Mouse (Mus musculus) monocyte, adult 5-6 weeks (primary cell): Measurements from ENCODE around the gene Pgp. TPM values are rescaled to one million over a fixed set of nuclear protein-coding genes. Genes with fewer than 3 reads are reported as not detected.
"Not testable (repeated sequence)": the region's sequence is repeated elsewhere in the genome, so short reads cannot be mapped to it uniquely, and the experiment has no call there.

ENCODE experiments used
- ATAC-seq: fragments of 153-309, 156-312 bp; replicated peaks from 2 replicates; pipeline ENCODE4 v1.8.0; 2017; ENCODE audit warnings: mild to moderate bottlenecking; ENCODE audit not compliant: low TSS enrichment, insufficient number of reproducible peaks, severe bottlenecking, poor library complexity, low FRiP score
- total RNA-seq: library from RNA; stranded (forward); fragments of 200-1000, 200-491, 200-594 nt; gene quantifications from 3 replicates; pipeline ENCODE4 v1.2.3, GENCODE M21; 2017

The Pgp gene
- total RNA-seq, 1 experiment from 2014 or later: 9.1 TPM

- peak; percentile 97 for ATAC-seq
These were observed 15.3 kb upstream of the Pgp start for GRCm38 (mm10) chr17:24454756-24455522.

GRCm38 (mm10) chr17:24455523-24456206 lies 14.5 kb upstream of the Pgp start:
- ATAC-seq: not testable (repeated sequence)

GRCm38 (mm10) chr17:24461580-24461979 lies 8.6 kb upstream of the Pgp start:
- peak; percentile 61 for ATAC-seq

GRCm38 (mm10) chr17:24462932-24463331 lies 7.3 kb upstream of the Pgp start:
- ATAC-seq: no peak

GRCm38 (mm10) chr17:24463374-24464133 lies 6.6 kb upstream of the Pgp start:
- peak; percentile 24; the same call in 1 of the 2 replicates for ATAC-seq

GRCm38 (mm10) chr17:24468636-24469246 lies 1.5 kb upstream of the Pgp start:
- ATAC-seq: no peak

GRCm38 (mm10) chr17:24469336-24469909 lies 769 bp upstream of the Pgp start:
- no peak for ATAC-seq

- ATAC-seq: no peak
These were observed 722 bp downstream of the Pgp start for GRCm38 (mm10) chr17:24470701-24471527.

GRCm38 (mm10) chr17:24472512-24472911 lies 2.3 kb downstream of the Pgp start:
- no peak for ATAC-seq

- no peak for ATAC-seq
These were observed 3.6 kb downstream of the Pgp start, which contains the start of gene Bricd5 for GRCm38 (mm10) chr17:24473612-24474275. Gene Bricd5 (plus strand): TSS chr17:24473884.

- no peak for ATAC-seq
These were observed 4.4 kb downstream of the Pgp start for GRCm38 (mm10) chr17:24474557-24474956.

GRCm38 (mm10) chr17:24475586-24475985 lies 5.4 kb downstream of the Pgp start:
- no peak for ATAC-seq

GRCm38 (mm10) chr17:24476022-24476776 lies 6.0 kb downstream of the Pgp start:
- no peak for ATAC-seq

- no peak for ATAC-seq
These were observed 7.1 kb downstream of the Pgp start for GRCm38 (mm10) chr17:24477053-24477984.

GRCm38 (mm10) chr17:24477985-24478600 lies 7.9 kb downstream of the Pgp start:
- ATAC-seq: no peak
